Mouse (Mus musculus) liver, embryonic 14.5 days (tissue): Measurements from ENCODE around the gene Slc12a5. TPM values are rescaled to one million over a fixed set of nuclear protein-coding genes. Genes with fewer than 3 reads are reported as not detected.

Source experiments
- ATAC-seq: fragments of 200-750 bp; cut with Nextera tagmentation; 2 replicates; pipeline ENCODE4 v1.8.0; 2017; ENCODE audit warnings: moderate number of reproducible peaks, mild to moderate bottlenecking, moderate library complexity; ENCODE audit not compliant: insufficient read depth
- DNase-seq, 3 experiments: peaks; one replicate each; pipeline ENCODE4 v3.0.0-alpha.2; 2012 to 2013; ENCODE audit warnings: low read depth in 3 of 3, low spot score in 3 of 3
- H3K27ac ChIP-seq: fragments of 300-500 bp; sonication (generic); 2 replicates; pipeline ENCODE4 v1.5.1; 2014; ENCODE audit warnings: moderate library complexity, mild to moderate bottlenecking, control low read depth, inconsistent platforms
- H3K27me3 ChIP-seq: fragments of 300-500 bp; sonication (generic); 2 replicates; pipeline ENCODE4 v1.6.1; 2014; ENCODE audit warnings: mild to moderate bottlenecking, low read length, moderate library complexity; ENCODE audit not compliant: control insufficient read depth, insufficient read depth
- H3K36me3 ChIP-seq: fragments of 300-500 bp; sonication (generic); replicated peaks from 2 replicates; pipeline ENCODE4 v1.6.1; 2014; ENCODE audit warnings: low read depth; ENCODE audit not compliant: control insufficient read depth, insufficient read depth
- H3K4me1 ChIP-seq, 2 experiments: fragments of 200-500 bp in 1 of 2; fragments of 300-500 bp in 1 of 2; sonication (generic) in 1 of 2; replicated peaks; 2 replicates each; pipeline ENCODE4 v1.6.1; 2012 to 2014; ENCODE audit warnings: antibody characterized with exemption in 1 of 2, inconsistent platforms in 1 of 2, low read length in 1 of 2; ENCODE audit not compliant: control insufficient read depth in 2 of 2, insufficient read depth in 2 of 2
- H3K4me2 ChIP-seq: fragments of 300-500 bp; sonication (generic); 2 replicates; pipeline ENCODE4 v1.6.1; 2014; ENCODE audit warnings: low read depth, mild to moderate bottlenecking, control low read depth, moderate library complexity
- H3K4me3 ChIP-seq, 2 experiments: fragments of 200-500 bp in 1 of 2; fragments of 300-500 bp in 1 of 2; sonication (generic) in 1 of 2; 2 replicates each; pipeline ENCODE4 v1.5.1; 2012 to 2014; ENCODE audit warnings: low read depth in 2 of 2, low read length in 2 of 2, mild to moderate bottlenecking in 2 of 2, control low read depth in 1 of 2, inconsistent platforms in 1 of 2, moderate library complexity in 1 of 2; ENCODE audit not compliant: insufficient read depth in 1 of 2
- H3K9ac ChIP-seq: fragments of 300-500 bp; sonication (generic); replicated peaks from 2 replicates; pipeline ENCODE4 v1.6.1; 2014; ENCODE audit warnings: mild to moderate bottlenecking, control low read depth, moderate library complexity
- H3K9me3 ChIP-seq: fragments of 300-500 bp; sonication (generic); 2 replicates; pipeline ENCODE4 v1.6.1; 2016; ENCODE audit warnings: low read length, mixed read lengths; ENCODE audit not compliant: control insufficient read depth
- CTCF ChIP-seq: IDR thresholded peaks from 2 replicates; pipeline ENCODE4 v1.5.1; 2016; ENCODE audit warnings: antibody characterized with exemption, low read depth, control low read depth
- EP300 ChIP-seq: IDR thresholded peaks from 2 replicates; pipeline ENCODE4 v1.6.1; 2016; ENCODE audit warnings: antibody characterized with exemption, low read depth
- WGBS: fragments of 180-500 bp; shearing (Covaris S2); extraction: QIAGEN DNeasy Blood & Tissue Kit; methylation state at CpG from one replicate; pipeline ENCODE4 v1.1.7; 2014; ENCODE audit not compliant: insufficient replicate concordance; 5-methylcytosine and 5-hydroxymethylcytosine counted together
- polyA plus RNA-seq, 2 experiments: library from polyadenylated mRNA; depleted of rRNA in 1 of 2; stranded (reverse) in 1 of 2; unstranded in 1 of 2; fragments of >200 nt; fragmentation: Nextera tagmentation in 1 of 2; extraction: Ambion mirVana in 1 of 2; gene quantifications; 2 replicates each; pipeline versions ENCODE4 v1.2.1 to v1.2.3; 2012 to 2014

Slc12a5 gene
- polyA plus RNA-seq, 2 experiments, result 0.10 to 0.42 TPM

DNA sequence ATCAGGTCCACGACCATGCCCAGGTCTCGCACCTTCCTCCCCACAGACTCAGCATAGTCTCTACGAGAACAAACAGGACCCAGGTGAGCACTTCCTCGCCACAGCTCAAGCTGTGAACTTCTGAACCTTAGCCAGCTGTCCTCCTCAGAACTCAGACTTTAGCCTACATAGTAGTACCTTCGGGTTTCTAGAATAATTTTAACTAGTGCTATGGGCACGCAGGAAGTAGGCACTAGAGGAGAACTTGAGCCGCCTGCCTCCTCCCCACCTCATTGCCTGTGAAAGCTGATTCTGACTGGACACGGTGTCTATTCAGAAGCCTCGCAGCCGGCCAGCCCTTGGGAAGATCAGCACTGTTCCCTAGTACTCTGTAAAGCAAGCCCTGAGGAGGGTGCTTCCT is 43.6 kb downstream of the Slc12a5 start:
- Histone ChIP-seq H3K36me3 (peaks cover 46% of the 10 kb centered on the region), H3K4me2 (no peak overlapping the region), H3K9me3 (no peaks in the 10 kb centered on the region), H3K9ac (no peak overlapping the region), H3K27me3 (no peaks in the 10 kb centered on the region), H3K4me3 (no peak overlapping the region), H3K4me1 (peaks cover 0 to 4% of the 10 kb centered on the region in 2 experiments; a peak in 1 of 4 replicates), H3K27ac (no peak overlapping the region)
- WGBS, result 79% methylated on average over 10 of the region's 10 CpGs
- no peak for ATAC-seq
- no peak for TF ChIP-seq CTCF
- TF ChIP-seq EP300, result no peak
- no peak for DNase-seq

DNA sequence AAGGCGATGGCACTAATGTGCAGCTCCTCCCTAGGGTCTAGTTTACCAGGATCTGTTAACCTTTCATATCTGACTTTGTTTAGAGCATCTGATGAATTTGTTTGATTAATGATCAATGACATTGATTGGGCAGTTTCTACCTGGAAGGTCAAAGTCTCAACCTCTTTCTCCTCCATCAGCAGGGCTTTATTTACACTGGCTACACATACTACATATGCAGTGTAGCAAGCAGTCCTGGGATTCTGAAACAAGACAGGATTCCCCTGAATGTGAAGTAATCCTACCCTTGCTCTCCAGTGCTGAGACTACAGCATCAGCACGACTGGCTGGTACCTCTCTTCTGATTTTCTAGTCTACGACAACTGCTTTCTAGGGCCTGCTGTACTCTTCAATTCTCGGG is 46.2 kb downstream of the Slc12a5 start:
- TF ChIP-seq EP300 (no peak), CTCF (no peak)
- DNase-seq (no peak), ATAC-seq (peak; percentile 36; the same call in 1 of the 2 replicates)
- no peaks in the 10 kb centered on the region for H3K9me3 ChIP-seq
- no peak overlapping the region for H3K4me2 ChIP-seq
- H3K4me3 ChIP-seq, result no peak overlapping the region
- H3K27ac ChIP-seq, result no peak overlapping the region
- H3K9ac ChIP-seq, result no peak overlapping the region
- no peaks in the 10 kb centered on the region for H3K27me3 ChIP-seq
- WGBS, result 75% methylated on average over 4 of the region's 4 CpGs
- peaks cover 54% of the 10 kb centered on the region for H3K36me3 ChIP-seq
- peaks cover 0 to 4% of the 10 kb centered on the region in 2 experiments; a peak in 2 of 4 replicates for H3K4me1 ChIP-seq

DNA sequence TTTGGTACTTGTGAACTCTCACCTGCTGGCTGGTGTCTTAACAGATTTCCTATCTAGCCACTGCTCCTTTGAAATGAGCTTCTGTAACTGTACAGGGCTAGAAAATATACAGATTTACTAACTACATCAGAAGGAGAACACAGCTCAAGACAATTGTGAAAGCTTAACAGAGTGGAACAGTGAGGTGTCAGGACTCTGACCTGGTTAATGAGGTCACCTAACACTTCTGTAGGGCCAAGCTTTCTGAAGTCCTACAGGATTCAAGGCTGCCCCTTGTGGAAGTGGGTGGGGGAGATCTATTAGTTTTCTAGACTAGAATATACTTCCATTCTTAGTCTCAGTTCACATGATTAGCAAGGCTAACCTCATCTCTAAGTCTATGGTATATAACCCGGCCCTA is 47.4 kb downstream of the Slc12a5 start:
- Histone ChIP-seq H3K4me1 (peaks cover 0 to 4% of the 10 kb centered on the region in 2 experiments; a peak in 2 of 4 replicates), H3K9me3 (no peaks in the 10 kb centered on the region), H3K9ac (no peak overlapping the region), H3K36me3 (peaks cover 52% of the 10 kb centered on the region), H3K4me2 (no peak overlapping the region), H3K27ac (no peak overlapping the region), H3K4me3 (no peak overlapping the region), H3K27me3 (no peaks in the 10 kb centered on the region)
- ATAC-seq (no peak), DNase-seq (no peak)
- TF ChIP-seq CTCF (no peak), EP300 (no peak)
- 73% methylated on average over 1 of the region's 1 CpGs for WGBS

DNA sequence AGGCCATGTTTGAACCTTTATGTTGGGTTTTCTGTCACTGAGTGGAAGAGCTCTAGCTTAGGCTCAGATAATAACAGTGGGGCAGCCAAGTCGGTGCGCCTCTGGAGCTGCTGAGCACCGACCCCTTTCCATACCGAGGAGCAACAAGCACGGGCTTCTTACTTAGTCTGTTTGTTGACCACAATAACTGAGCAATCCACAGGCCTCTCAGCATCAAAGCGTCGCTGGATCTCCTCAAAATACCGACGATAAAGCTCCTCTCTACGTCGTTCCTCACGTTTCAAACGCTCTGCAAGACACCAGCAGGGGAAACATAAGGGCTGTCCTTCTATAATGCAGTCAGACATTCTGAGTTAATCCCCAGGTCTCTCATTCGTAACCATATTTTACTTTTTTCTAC is 48.6 kb downstream of the Slc12a5 start:
- no peak overlapping the region for H3K4me2 ChIP-seq
- no peak for ATAC-seq
- H3K36me3 ChIP-seq, result peaks cover 43% of the 10 kb centered on the region
- H3K27ac ChIP-seq, result no peak overlapping the region
- H3K27me3 ChIP-seq, result no peaks in the 10 kb centered on the region
- no peak overlapping the region for H3K4me3 ChIP-seq
- no peak for DNase-seq
- no peak overlapping the region for H3K9ac ChIP-seq
- H3K4me1 ChIP-seq, result peaks cover 0 to 6% of the 10 kb centered on the region in 2 experiments; a peak in 2 of 4 replicates
- WGBS, result 88% methylated on average over 14 of the region's 14 CpGs
- TF ChIP-seq EP300 (no peak), CTCF (no peak)
- no peaks in the 10 kb centered on the region for H3K9me3 ChIP-seq

DNA sequence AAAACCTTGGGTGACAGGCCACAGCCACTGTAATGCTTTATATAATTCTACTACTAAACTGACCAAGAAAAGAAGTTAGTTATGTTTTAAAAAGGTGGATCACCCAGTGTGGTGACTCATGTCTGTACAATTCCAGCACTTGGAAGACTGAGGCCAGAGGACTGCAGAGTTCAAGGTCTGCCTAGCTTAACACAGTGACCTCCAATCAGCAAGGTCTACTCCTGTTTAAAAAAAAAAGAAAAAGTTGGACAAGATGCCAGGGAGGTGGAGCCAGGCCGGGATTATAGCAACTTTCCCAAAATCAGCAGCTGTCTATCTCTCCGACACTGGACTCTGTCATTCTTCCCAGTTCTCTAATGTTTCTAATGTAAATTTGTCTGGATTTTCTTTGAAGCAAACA is 49.0 kb downstream of the Slc12a5 start:
- H3K27ac ChIP-seq, result no peak overlapping the region
- no peak overlapping the region for H3K4me3 ChIP-seq
- H3K4me1 ChIP-seq, result peaks cover 0 to 9% of the 10 kb centered on the region in 2 experiments; a peak in 2 of 4 replicates
- ATAC-seq (no peak), DNase-seq (no peak)
- H3K9me3 ChIP-seq, result no peaks in the 10 kb centered on the region
- H3K4me2 ChIP-seq, result no peak overlapping the region
- no peaks in the 10 kb centered on the region for H3K27me3 ChIP-seq
- no peak overlapping the region for H3K9ac ChIP-seq
- TF ChIP-seq CTCF (no peak), EP300 (no peak)
- peaks cover 43% of the 10 kb centered on the region for H3K36me3 ChIP-seq
- WGBS, result 79% methylated on average over 2 of the region's 2 CpGs
